Mouse (Mus musculus): ENCODE results near the gene Snrpd3.

DNA sequence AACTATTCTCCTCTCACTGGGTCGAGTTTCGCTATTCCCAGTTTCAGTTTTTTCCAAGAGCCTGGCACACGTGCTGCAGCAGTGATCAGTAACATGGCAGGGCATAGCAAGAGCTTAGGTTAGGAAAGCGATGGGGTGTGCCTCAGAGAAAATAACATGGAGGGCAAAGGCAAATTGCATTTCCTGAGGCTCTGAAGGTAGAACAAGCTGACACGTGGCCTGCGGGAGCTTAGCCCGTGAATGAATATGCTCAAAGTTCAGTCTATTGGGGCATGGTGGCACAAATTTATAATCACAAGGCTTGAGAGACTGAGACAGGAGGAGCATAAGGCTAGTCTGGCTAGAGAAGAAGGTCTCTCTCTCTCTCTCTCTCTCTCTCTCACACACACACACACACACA lies 4.6 kb upstream of the Snrpd3 start:
- TF ChIP-seq TCF12 (IDR thresholded peaks at IDR 0.05; ENCODE audit: insufficient read depth, poor library complexity, severe bottlenecking) (no peak), POLR2AphosphoS2 (IDR thresholded peaks at IDR 0.05; ENCODE audit: insufficient read length, low read depth) (no peak), CEBPB (IDR thresholded peaks at IDR 0.05; ENCODE audit: insufficient read depth, poor library complexity, severe bottlenecking) (no peak), MYOG (IDR thresholded peaks at IDR 0.05; ENCODE audit: control insufficient read depth in 1 of 3, insufficient read depth in 1 of 3, insufficient read length in 2 of 3, low read depth in 2 of 3) (no peak), USF1 (IDR thresholded peaks at IDR 0.05; ENCODE audit: low read depth) (no peak), TCF3 (IDR thresholded peaks at IDR 0.05; ENCODE audit: insufficient read length, low read depth) (no peak), POLR2A (IDR thresholded peaks at IDR 0.05; ENCODE audit: insufficient read length, low read depth) (no peak), MAX (IDR thresholded peaks at IDR 0.05; ENCODE audit: low read depth) (no peak), SRF (IDR thresholded peaks at IDR 0.05; ENCODE audit: control insufficient read depth, insufficient read length, low read depth) (no peak)

All from myocyte (in vitro differentiated cells).